In the genomic region with DNA sequence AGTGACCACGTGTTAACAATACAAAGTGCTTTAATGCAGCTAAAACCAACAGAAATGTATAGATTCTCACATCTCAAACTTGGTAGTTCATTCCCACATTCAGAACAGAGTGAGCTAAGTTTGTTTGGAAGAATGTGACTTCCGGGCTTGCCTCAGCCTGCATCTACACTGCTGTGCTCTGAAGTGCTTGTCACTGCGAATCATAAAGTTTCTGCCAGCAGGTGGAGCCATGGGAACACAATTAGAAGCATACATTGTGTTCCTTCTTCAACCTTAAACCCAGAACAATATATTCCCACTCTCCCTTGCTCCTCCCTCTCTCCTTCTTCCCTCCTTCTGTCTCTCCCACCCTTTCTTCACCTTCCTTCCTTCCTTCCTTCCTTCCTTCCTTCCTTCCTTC, we compare ENCODE assay signal across 8 mouse cellular contexts.
DNase-seq lines count a peak whose midpoint lies in the region; ATAC-seq and TF ChIP-seq lines count a peak whose summit lies in the region.

No protein-coding gene starts in this region.

- no peaks in the 10 kb centered on the region for H3K79me2 ChIP-seq in liver, adult 2 months (ENCODE audit: control insufficient read depth, insufficient read depth, low read length)

- no peaks in the 10 kb centered on the region for H3K27me3 ChIP-seq in embryonic facial prominence, embryonic 10.5 days (replicated peaks; ENCODE audit: low read depth, poor library complexity, severe bottlenecking)
- no peaks in the 10 kb centered on the region for H3K27me3 ChIP-seq in heart, embryonic 11.5 days (ENCODE audit: control insufficient read depth, insufficient read depth, low read length)
- H3K27me3 ChIP-seq in liver, adult 2 months (ENCODE audit: control insufficient read depth, insufficient read depth, low read length) = no peaks in the 10 kb centered on the region
- H3K27me3 ChIP-seq in neural tube, embryonic 13.5 days = no peaks in the 10 kb centered on the region

- 13% methylated on average over 3 of the region's 3 CpGs for WGBS in embryonic facial prominence, embryonic 10.5 days
- 11% methylated on average over 3 of the region's 3 CpGs for WGBS in heart, embryonic 11.5 days (ENCODE audit: insufficient replicate concordance)
- 8% methylated on average over 3 of the region's 3 CpGs for WGBS in liver, adult 2 months
- WGBS in neural tube, embryonic 13.5 days = 9% methylated on average over 3 of the region's 3 CpGs

- 0 out of 2 replicates have a peak, but pooled peaks have one; percentile 72 for ATAC-seq in heart, embryonic 11.5 days (replicated peaks; ENCODE audit: insufficient number of reproducible peaks, low FRiP score, low TSS enrichment)
- peak; percentile 91 for ATAC-seq in neural tube, embryonic 13.5 days (ENCODE audit: low read depth)

- no peak overlapping the region for H3K27ac ChIP-seq in embryonic facial prominence, embryonic 10.5 days (replicated peaks)
- H3K27ac ChIP-seq in heart, embryonic 11.5 days (ENCODE audit: low read depth, low read length) = no peak overlapping the region
- no peak overlapping the region for H3K27ac ChIP-seq in liver, adult 2 months (replicated peaks; ENCODE audit: insufficient read depth, low read depth, low read length)
- H3K27ac ChIP-seq in neural tube, embryonic 13.5 days (replicated peaks) = no peak overlapping the region

- no peaks in the 10 kb centered on the region for H3K9me3 ChIP-seq in embryonic facial prominence, embryonic 10.5 days
- H3K9me3 ChIP-seq in heart, embryonic 11.5 days (replicated peaks; ENCODE audit: control insufficient read depth, low read length) = no peaks in the 10 kb centered on the region
- H3K9me3 ChIP-seq in neural tube, embryonic 13.5 days = no peaks in the 10 kb centered on the region

- peak; percentile 99 for DNase-seq in 3T3-L1 (ENCODE audit: low read depth, low spot score)
- peak; percentile 86 for DNase-seq in adrenal gland, postnatal 10 days
- DNase-seq in embryonic facial prominence, embryonic 10.5 days (ENCODE audit: low spot score) = peak; percentile 77
- peak; percentile 93 for DNase-seq in kidney, postnatal 10 days
- DNase-seq in liver, adult 2 months (ENCODE audit: extremely low read depth, low read depth, low spot score) = peak; percentile 72
- DNase-seq in testis, postnatal 14 days (ENCODE audit: low spot score) = peak; percentile 46

- no peak for TF ChIP-seq POLR2A in liver, adult 2 months (IDR thresholded peaks at IDR 0.05; ENCODE audit: extremely low read depth, insufficient read depth, low read length)

- no peak overlapping the region for H3K4me3 ChIP-seq in embryonic facial prominence, embryonic 10.5 days
- H3K4me3 ChIP-seq in heart, embryonic 11.5 days (ENCODE audit: low read depth, low read length) = no peak overlapping the region
- no peak overlapping the region for H3K4me3 ChIP-seq in liver, adult 2 months (ENCODE audit: insufficient read depth, low read depth, low read length)
- H3K4me3 ChIP-seq in neural tube, embryonic 13.5 days = no peak overlapping the region

- H3K9ac ChIP-seq in heart, embryonic 11.5 days (ENCODE audit: low read depth, low read length) = no peak overlapping the region
- no peak overlapping the region for H3K9ac ChIP-seq in liver, adult 2 months (ENCODE audit: low read depth, low read length)
- no peak overlapping the region for H3K9ac ChIP-seq in neural tube, embryonic 13.5 days

- H3K4me2 ChIP-seq in heart, embryonic 11.5 days = no peak overlapping the region
- no peak overlapping the region for H3K4me2 ChIP-seq in neural tube, embryonic 13.5 days

- H3K36me3 ChIP-seq in embryonic facial prominence, embryonic 10.5 days (replicated peaks) = no peaks in the 10 kb centered on the region
- H3K36me3 ChIP-seq in heart, embryonic 11.5 days (ENCODE audit: control insufficient read depth, insufficient read depth, low read length) = no peaks in the 10 kb centered on the region
- H3K36me3 ChIP-seq in liver, adult 2 months (ENCODE audit: control insufficient read depth, insufficient read depth, low read length) = no peaks in the 10 kb centered on the region
- H3K36me3 ChIP-seq in neural tube, embryonic 13.5 days = no peaks in the 10 kb centered on the region

- no peaks in the 10 kb centered on the region for H3K4me1 ChIP-seq in embryonic facial prominence, embryonic 10.5 days
- no peaks in the 10 kb centered on the region for H3K4me1 ChIP-seq in heart, embryonic 11.5 days (ENCODE audit: control insufficient read depth, insufficient read depth, low read length)
- no peaks in the 10 kb centered on the region for H3K4me1 ChIP-seq in liver, adult 2 months (ENCODE audit: control insufficient read depth, insufficient read depth, low read length)
- H3K4me1 ChIP-seq in neural tube, embryonic 13.5 days (replicated peaks) = no peaks in the 10 kb centered on the region

- TF ChIP-seq CTCF in liver, adult 2 months (IDR thresholded peaks at IDR 0.05; ENCODE audit: low read depth, low read length) = peak; percentile 69

Comparison
In these comparisons a context has a peak if more than half of its experiments do, and no peak if none do; other contexts are left out.
1. DNase-seq: peak in every context shown above with its lines; median percentile 99 in 3T3-L1; 93 in kidney, postnatal 10 days; 86 in adrenal gland, postnatal 10 days; 77 in embryonic facial prominence, embryonic 10.5 days; 72 in liver, adult 2 months; 46 in testis, postnatal 14 days.